Comparison of ENCODE assay signal across 8 mouse cellular contexts in genomic region chr7:44975117-44975419, GRCm38 (mm10). TPM values are rescaled to one million over a fixed set of nuclear protein-coding genes. Genes with fewer than 3 reads are reported as not detected.
DNase-seq lines count a peak whose midpoint lies in the region; ATAC-seq and TF ChIP-seq lines count a peak whose summit lies in the region.

No protein-coding gene starts in this region.

- peaks cover 30% of the 10 kb centered on the region for H3K36me3 ChIP-seq in forebrain, embryonic 11.5 days (ENCODE audit: control insufficient read depth, insufficient read depth, low read length)
- H3K36me3 ChIP-seq in limb, embryonic 10.5 days = peaks cover 50% of the 10 kb centered on the region
- H3K36me3 ChIP-seq in neural tube, embryonic 13.5 days = peaks cover 43% of the 10 kb centered on the region

- H3K4me2 ChIP-seq in forebrain, embryonic 11.5 days (ENCODE audit: low read depth, low read length, severe bottlenecking) = peak overlapping the region; percentile 86; the same call in 1 of the 2 replicates
- peak overlapping the region; percentile 94 for H3K4me2 ChIP-seq in neural tube, embryonic 13.5 days

- no peaks in the 10 kb centered on the region for H3K27me3 ChIP-seq in forebrain, embryonic 11.5 days (ENCODE audit: control insufficient read depth, insufficient read depth, low read length)
- no peaks in the 10 kb centered on the region for H3K27me3 ChIP-seq in limb, embryonic 10.5 days (ENCODE audit: low read depth, poor library complexity, severe bottlenecking)
- H3K27me3 ChIP-seq in neural tube, embryonic 13.5 days = no peaks in the 10 kb centered on the region

- no peak for TF ChIP-seq CTCF in left cerebral cortex, adult 2 months (IDR thresholded peaks at IDR 0.05)

- H3K4me1 ChIP-seq in forebrain, embryonic 11.5 days (replicated peaks; ENCODE audit: control insufficient read depth, insufficient read depth, low read length) = peaks cover 10% of the 10 kb centered on the region; the same call in 1 of the 2 replicates
- H3K4me1 ChIP-seq in limb, embryonic 10.5 days = peaks cover 39% of the 10 kb centered on the region
- H3K4me1 ChIP-seq in neural tube, embryonic 13.5 days (replicated peaks) = peaks cover 47% of the 10 kb centered on the region

- no peaks in the 10 kb centered on the region for H3K9me3 ChIP-seq in forebrain, embryonic 11.5 days (ENCODE audit: control insufficient read depth, low read length)
- no peaks in the 10 kb centered on the region for H3K9me3 ChIP-seq in limb, embryonic 10.5 days (replicated peaks)
- no peaks in the 10 kb centered on the region for H3K9me3 ChIP-seq in neural tube, embryonic 13.5 days

- peak overlapping the region; percentile 84 for H3K4me3 ChIP-seq in left cerebral cortex, adult 2 months
- peak overlapping the region; percentile 44; the same call in 1 of the 2 replicates for H3K4me3 ChIP-seq in forebrain, embryonic 11.5 days (ENCODE audit: low read depth, low read length)
- H3K4me3 ChIP-seq in limb, embryonic 10.5 days = peak overlapping the region; percentile 59
- peak overlapping the region; percentile 54 for H3K4me3 ChIP-seq in neural tube, embryonic 13.5 days

- intact Hi-C loops in left cerebral cortex, adult 2 months (cut with DNase I) = no loop called here

- no peak for DNase-seq in left cerebral cortex, adult 2 months (ENCODE audit: extremely low spot score in 1 of 2, low spot score in 2 of 2)
- no peak for DNase-seq in left cerebral cortex, adult 18-20 months (ENCODE audit: low spot score in 2 of 2)
- no peak for DNase-seq in forebrain, embryonic 11.5 days (ENCODE audit: low spot score)
- DNase-seq in limb, embryonic 10.5 days (ENCODE audit: low spot score) = no peak
- DNase-seq in embryo, embryonic 9.5 days (ENCODE audit: extremely low spot score) = no peak

- peak overlapping the region; percentile 54 for H3K27ac ChIP-seq in left cerebral cortex, adult 2 months
- peak overlapping the region; percentile 42; the same call in 1 of the 2 replicates for H3K27ac ChIP-seq in forebrain, embryonic 11.5 days (ENCODE audit: low read depth, low read length)
- H3K27ac ChIP-seq in limb, embryonic 10.5 days = no peak overlapping the region
- H3K27ac ChIP-seq in neural tube, embryonic 13.5 days (replicated peaks) = peak overlapping the region; percentile 97

- WGBS in forebrain, embryonic 11.5 days = 25% methylated on average over 6 of the region's 6 CpGs
- WGBS in limb, embryonic 10.5 days = 25% methylated on average over 6 of the region's 6 CpGs
- 18% methylated on average over 6 of the region's 6 CpGs for WGBS in neural tube, embryonic 13.5 days

- 0 out of 2 replicates have a peak, but pooled peaks have one; percentile 4 for ATAC-seq in forebrain, embryonic 11.5 days (replicated peaks; ENCODE audit: low FRiP score)
- ATAC-seq in neural tube, embryonic 13.5 days (ENCODE audit: low read depth) = no peak
- ATAC-seq in inflammation-experienced regulatory T-cells, adult 6 months = no peak
- ATAC-seq in activated CD4-positive, CD25-positive, alpha-beta regulatory T cell, adult 4 months = no peak

- peak overlapping the region; percentile 8; the same call in 1 of the 2 replicates for H3K9ac ChIP-seq in forebrain, embryonic 11.5 days (ENCODE audit: low read length)
- H3K9ac ChIP-seq in neural tube, embryonic 13.5 days = peak overlapping the region; percentile 83

RNA-seq across cellular contexts. Expression of gene Cpt1c, which starts 0.4 kb away (rescaled TPM):
- total RNA-seq in left cerebral cortex, adult 2 months (2021) = 100 to 1,000 TPM in 1 of 2 experiments, 10 to 100 TPM in 1; 97.9 to 102 TPM
- 10 to 100 TPM; 98.3 to 98.4 TPM for total RNA-seq in left cerebral cortex, adult 18-20 months (2021)
- polyA plus RNA-seq in forebrain, embryonic 11.5 days (2014; fragmentation: Nextera tagmentation; extraction: Ambion mirVana) = 26.3 and 27.2 TPM in 2 replicates
- 11.4 and 18.8 TPM in 2 replicates for polyA plus RNA-seq in limb, embryonic 10.5 days (2016; fragmentation: Nextera tagmentation; extraction: Ambion mirVana)
- 47.3 and 54.9 TPM in 2 replicates for polyA plus RNA-seq in neural tube, embryonic 13.5 days (2015; fragmentation: Nextera tagmentation; extraction: Ambion mirVana)
- polyA plus RNA-seq in inflammation-experienced regulatory T-cells, adult 6 months (2017; shearing (Covaris generic)) = 1 to 10 TPM in 2 of 3 experiments, under 1 TPM in 1; 0.23 to 1.9 (median 1.5) TPM
- polyA plus RNA-seq in activated CD4-positive, CD25-positive, alpha-beta regulatory T cell, adult 4 months (2017; shearing (Covaris generic)) = under 1 TPM; 0.80 to 0.98 TPM

RNA-seq across cellular contexts. Expression of gene Prmt1, which starts 11.3 kb away (rescaled TPM):
- total RNA-seq in left cerebral cortex, adult 2 months (2021) = 100 to 1,000 TPM; 143 to 150 TPM
- total RNA-seq in left cerebral cortex, adult 18-20 months (2021) = 100 to 1,000 TPM; 174 to 178 TPM
- polyA plus RNA-seq in forebrain, embryonic 11.5 days (2014; fragmentation: Nextera tagmentation; extraction: Ambion mirVana) = 286 and 301 TPM in 2 replicates
- polyA plus RNA-seq in limb, embryonic 10.5 days (2016; fragmentation: Nextera tagmentation; extraction: Ambion mirVana) = 979 and 1,027 TPM in 2 replicates
- 612 and 623 TPM in 2 replicates for polyA plus RNA-seq in neural tube, embryonic 13.5 days (2015; fragmentation: Nextera tagmentation; extraction: Ambion mirVana)
- polyA plus RNA-seq in inflammation-experienced regulatory T-cells, adult 6 months (2017; shearing (Covaris generic)) = 10 to 100 TPM; 37.3 to 84.6 (median 70.6) TPM
- polyA plus RNA-seq in activated CD4-positive, CD25-positive, alpha-beta regulatory T cell, adult 4 months (2017; shearing (Covaris generic)) = 100 to 1,000 TPM in 1 of 2 experiments, 10 to 100 TPM in 1; 38.0 to 103 TPM

RNA-seq across cellular contexts. Expression of gene Irf3, which starts 22.4 kb away (rescaled TPM):
- 10 to 100 TPM; 36.4 to 36.9 TPM for total RNA-seq in left cerebral cortex, adult 2 months (2021)
- total RNA-seq in left cerebral cortex, adult 18-20 months (2021) = 10 to 100 TPM; 35.2 to 41.9 TPM
- polyA plus RNA-seq in forebrain, embryonic 11.5 days (2014; fragmentation: Nextera tagmentation; extraction: Ambion mirVana) = 75.3 and 86.0 TPM in 2 replicates
- 74.7 and 75.0 TPM in 2 replicates for polyA plus RNA-seq in limb, embryonic 10.5 days (2016; fragmentation: Nextera tagmentation; extraction: Ambion mirVana)
- polyA plus RNA-seq in neural tube, embryonic 13.5 days (2015; fragmentation: Nextera tagmentation; extraction: Ambion mirVana) = 60.3 and 67.3 TPM in 2 replicates
- 100 to 1,000 TPM in 2 of 3 experiments, 10 to 100 TPM in 1; 83.6 to 119 (median 115) TPM for polyA plus RNA-seq in inflammation-experienced regulatory T-cells, adult 6 months (2017; shearing (Covaris generic))
- 100 to 1,000 TPM in 1 of 2 experiments, 10 to 100 TPM in 1; 88.9 to 129 TPM for polyA plus RNA-seq in activated CD4-positive, CD25-positive, alpha-beta regulatory T cell, adult 4 months (2017; shearing (Covaris generic))

RNA-seq across cellular contexts. Expression of gene Bcl2l12, which starts 23.4 kb away (rescaled TPM):
- 1 to 10 TPM; 3.0 to 3.8 TPM for total RNA-seq in left cerebral cortex, adult 2 months (2021)
- 1 to 10 TPM; 2.8 to 3.8 TPM for total RNA-seq in left cerebral cortex, adult 18-20 months (2021)
- polyA plus RNA-seq in forebrain, embryonic 11.5 days (2014; fragmentation: Nextera tagmentation; extraction: Ambion mirVana) = 70.6 and 74.9 TPM in 2 replicates
- 89.7 and 92.2 TPM in 2 replicates for polyA plus RNA-seq in limb, embryonic 10.5 days (2016; fragmentation: Nextera tagmentation; extraction: Ambion mirVana)
- polyA plus RNA-seq in neural tube, embryonic 13.5 days (2015; fragmentation: Nextera tagmentation; extraction: Ambion mirVana) = 17.3 and 17.4 TPM in 2 replicates
- polyA plus RNA-seq in inflammation-experienced regulatory T-cells, adult 6 months (2017; shearing (Covaris generic)) = 10 to 100 TPM; 21.0 to 29.3 (median 26.6) TPM
- 10 to 100 TPM; 18.4 to 31.8 TPM for polyA plus RNA-seq in activated CD4-positive, CD25-positive, alpha-beta regulatory T cell, adult 4 months (2017; shearing (Covaris generic))

RNA-seq across cellular contexts. Expression of gene Tsks, which starts 32.1 kb away (rescaled TPM):
- total RNA-seq in left cerebral cortex, adult 2 months (2021) = 1 to 10 TPM; 2.8 to 3.0 TPM
- 1 to 10 TPM; 1.7 to 3.0 TPM for total RNA-seq in left cerebral cortex, adult 18-20 months (2021)
- polyA plus RNA-seq in forebrain, embryonic 11.5 days (2014; fragmentation: Nextera tagmentation; extraction: Ambion mirVana) = 0.23 TPM in 1 of 2 replicates, not detected in the other
- 0.14 and 0.18 TPM in 2 replicates for polyA plus RNA-seq in limb, embryonic 10.5 days (2016; fragmentation: Nextera tagmentation; extraction: Ambion mirVana)
- polyA plus RNA-seq in neural tube, embryonic 13.5 days (2015; fragmentation: Nextera tagmentation; extraction: Ambion mirVana) = 0.22 TPM in 1 of 2 replicates, not detected in the other
- polyA plus RNA-seq in inflammation-experienced regulatory T-cells, adult 6 months (2017; shearing (Covaris generic)) = not detected
- polyA plus RNA-seq in activated CD4-positive, CD25-positive, alpha-beta regulatory T cell, adult 4 months (2017; shearing (Covaris generic)) = not detected
